8 mouse cellular contexts compared by ENCODE assay signal in genomic region chr2:167190076-167190399, GRCm38 (mm10). TPM values are rescaled to one million over a fixed set of nuclear protein-coding genes. Genes with fewer than 3 reads are reported as not detected.
DNase-seq lines count a peak whose midpoint lies in the region; ATAC-seq and TF ChIP-seq lines count a peak whose summit lies in the region.

Gene Kcnb1, minus strand, starts transcription at chr2:167190155.

- WGBS in hindbrain, embryonic 14.5 days = under 1% methylated on average over 41 of the region's 41 CpGs

- peak; percentile 49 for DNase-seq in R1 (ENCODE audit: low read depth, low spot score)
- peak; percentile 56 to 68 for DNase-seq in cerebellum, postnatal 36 days
- DNase-seq in gastrocnemius, adult 2 months = peak; percentile 87
- DNase-seq in hindbrain, embryonic 14.5 days (ENCODE audit: low spot score) = peak; percentile 81
- DNase-seq in left cerebral cortex, adult 11 months (ENCODE audit: low spot score) = peak; percentile 65
- peak; percentile 71 for DNase-seq in lung, postnatal 14 days
- DNase-seq in right cerebral cortex, adult 18-20 months = peak; percentile 86
- peak; percentile 48 for DNase-seq in urinary bladder, postnatal 10 days (ENCODE audit: low spot score)

- no peaks in the 10 kb centered on the region for H3K9me3 ChIP-seq in hindbrain, embryonic 14.5 days (ENCODE audit: control insufficient read depth, low read length)

- H3K4me3 ChIP-seq in gastrocnemius, adult 2 months = peak within 1 kb of the TSS; percentile 81
- peak within 1 kb of the TSS; percentile 41 for H3K4me3 ChIP-seq in hindbrain, embryonic 14.5 days (replicated peaks; ENCODE audit: low read length)

- peak within 1 kb of the TSS; percentile 72 for H3K4me2 ChIP-seq in hindbrain, embryonic 14.5 days (replicated peaks)

- ATAC-seq in hindbrain, embryonic 14.5 days (ENCODE audit: low FRiP score) = peak; percentile 79

- H3K9ac ChIP-seq in hindbrain, embryonic 14.5 days = peak within 1 kb of the TSS; percentile 72

- H3K4me1 ChIP-seq in hindbrain, embryonic 14.5 days (replicated peaks; ENCODE audit: control insufficient read depth, insufficient read depth, low read length) = peaks cover 12% of the 10 kb centered on the region

- TF ChIP-seq CTCF in gastrocnemius, adult 2 months (IDR thresholded peaks at IDR 0.05) = peak; percentile 82

- intact Hi-C loops in gastrocnemius, adult 2 months (cut with DNase I) = loop anchor here (2.0 kb wide), 1 partner anchor 117 kb away; no protein-coding TSS in a partner anchor

- H3K27me3 ChIP-seq in hindbrain, embryonic 14.5 days (ENCODE audit: control insufficient read depth, insufficient read depth, low read length) = peaks cover 22% of the 10 kb centered on the region

- peak within 1 kb of the TSS; percentile 84 for H3K27ac ChIP-seq in gastrocnemius, adult 2 months
- H3K27ac ChIP-seq in hindbrain, embryonic 14.5 days = peak within 1 kb of the TSS; percentile 39; the same call in 1 of the 2 replicates

- H3K36me3 ChIP-seq in hindbrain, embryonic 14.5 days (replicated peaks; ENCODE audit: control insufficient read depth, insufficient read depth) = no peaks in the 10 kb centered on the region

RNA-seq across cellular contexts. Expression of gene Kcnb1, which starts in this region (rescaled TPM):
- total RNA-seq in gastrocnemius, adult 2 months (2021) = 10 to 100 TPM; 16.1 to 20.7 TPM
- 3.5 and 3.9 TPM in 2 replicates for polyA plus RNA-seq in hindbrain, embryonic 14.5 days (2014; fragmentation: Nextera tagmentation; extraction: Ambion mirVana)

Comparison
In these comparisons a context has a peak if more than half of its experiments do, and no peak if none do; other contexts are left out.
1. Peak in every context shown above with its lines: DNase-seq, ATAC-seq, H3K4me3 ChIP-seq and H3K27ac ChIP-seq.